Mouse (Mus musculus) hindbrain, embryonic 13.5 days (tissue): ENCODE measurements around the gene Cd200r3. TPM values are rescaled to one million over a fixed set of nuclear protein-coding genes. Genes with fewer than 3 reads are reported as not detected.

Experiments
- ATAC-seq: fragments of 200-750 bp; cut with Nextera tagmentation; 2 replicates; pipeline ENCODE4 v1.8.0; 2017; ENCODE audit warnings: moderate TSS enrichment; ENCODE audit not compliant: low FRiP score
- H3K27ac ChIP-seq: fragments of 300-500 bp; sonication (generic); 2 replicates; pipeline ENCODE4 v1.5.1; 2015; ENCODE audit warnings: inconsistent platforms, mild to moderate bottlenecking, moderate library complexity
- H3K27me3 ChIP-seq: fragments of 300-500 bp; sonication (generic); 2 replicates; pipeline ENCODE4 v1.6.1; 2015; ENCODE audit warnings: mild to moderate bottlenecking, inconsistent platforms
- H3K36me3 ChIP-seq: fragments of 300-500 bp; sonication (generic); 2 replicates; pipeline ENCODE4 v1.6.1; 2015; ENCODE audit warnings: mild to moderate bottlenecking, inconsistent platforms
- H3K4me1 ChIP-seq: fragments of 300-500 bp; sonication (generic); replicated peaks from 2 replicates; pipeline ENCODE4 v1.6.1; 2015; ENCODE audit warnings: inconsistent platforms
- H3K4me2 ChIP-seq: fragments of 300-500 bp; sonication (generic); 2 replicates; pipeline ENCODE4 v1.6.1; 2015; ENCODE audit warnings: inconsistent platforms, mild to moderate bottlenecking, moderate library complexity
- H3K4me3 ChIP-seq: fragments of 300-500 bp; sonication (generic); 2 replicates; pipeline ENCODE4 v1.5.1; 2015; ENCODE audit warnings: mild to moderate bottlenecking, inconsistent platforms
- H3K9ac ChIP-seq: fragments of 300-500 bp; sonication (generic); 2 replicates; pipeline ENCODE4 v1.6.1; 2015; ENCODE audit warnings: mild to moderate bottlenecking, inconsistent platforms
- H3K9me3 ChIP-seq: fragments of 300-500 bp; sonication (generic); 2 replicates; pipeline ENCODE4 v1.6.1; 2016; ENCODE audit warnings: inconsistent platforms
- WGBS: fragments of 180-500 bp; shearing (Covaris S2); methylation state at CpG from one replicate; pipeline ENCODE4 v1.1.7; 2015; 5-methylcytosine and 5-hydroxymethylcytosine counted together
- polyA plus RNA-seq: library from polyadenylated mRNA; unstranded; fragments of >200 nt; fragmentation: Nextera tagmentation; extraction: Ambion mirVana; gene quantifications from 2 replicates; pipeline ENCODE4 v1.2.1, GENCODE M21; 2015

Gene Cd200r3
- polyA plus RNA-seq, 1 experiment from 2014 or later = not detected

- no peak overlapping the region for H3K4me3 ChIP-seq
- no peak overlapping the region for H3K4me2 ChIP-seq
- H3K9ac ChIP-seq = no peak overlapping the region
- no peaks in the 10 kb centered on the region for H3K36me3 ChIP-seq
- no peaks in the 10 kb centered on the region for H3K9me3 ChIP-seq
- H3K27me3 ChIP-seq = no peaks in the 10 kb centered on the region
- no peak for ATAC-seq
- WGBS = 90% methylated on average over 2 of the region's 2 CpGs
- H3K27ac ChIP-seq = no peak overlapping the region
- H3K4me1 ChIP-seq = no peaks in the 10 kb centered on the region
Measured at GRCm38 (mm10) chr16:45020669-45021309, 77.3 kb downstream of the Cd200r3 start.

- H3K36me3 ChIP-seq = no peaks in the 10 kb centered on the region
- no peak overlapping the region for H3K4me3 ChIP-seq
- H3K9ac ChIP-seq = no peak overlapping the region
- no peaks in the 10 kb centered on the region for H3K9me3 ChIP-seq
- H3K4me2 ChIP-seq = no peak overlapping the region
- H3K4me1 ChIP-seq = no peaks in the 10 kb centered on the region
- no peaks in the 10 kb centered on the region for H3K27me3 ChIP-seq
- no peak overlapping the region for H3K27ac ChIP-seq
- ATAC-seq = no peak
Measured at GRCm38 (mm10) chr16:45021443-45021842, 78.0 kb downstream of the Cd200r3 start.

- no peak overlapping the region for H3K9ac ChIP-seq
- no peaks in the 10 kb centered on the region for H3K9me3 ChIP-seq
- WGBS = 71% methylated on average over 4 of the region's 4 CpGs
- H3K36me3 ChIP-seq = no peaks in the 10 kb centered on the region
- no peak for ATAC-seq
- H3K4me2 ChIP-seq = no peak overlapping the region
- H3K4me1 ChIP-seq = no peaks in the 10 kb centered on the region
- no peak overlapping the region for H3K27ac ChIP-seq
- no peaks in the 10 kb centered on the region for H3K27me3 ChIP-seq
- no peak overlapping the region for H3K4me3 ChIP-seq
Measured at GRCm38 (mm10) chr16:45023904-45024303, 80.4 kb downstream of the Cd200r3 start.

GRCm38 (mm10) chr16:45025321-45025720, 81.8 kb downstream of the Cd200r3 start:
- H3K4me1 ChIP-seq = no peaks in the 10 kb centered on the region
- no peaks in the 10 kb centered on the region for H3K9me3 ChIP-seq
- no peak overlapping the region for H3K9ac ChIP-seq
- ATAC-seq = no peak
- no peak overlapping the region for H3K4me2 ChIP-seq
- H3K4me3 ChIP-seq = no peak overlapping the region
- H3K27me3 ChIP-seq = no peaks in the 10 kb centered on the region
- no peak overlapping the region for H3K27ac ChIP-seq
- WGBS = 84% methylated on average over 6 of the region's 6 CpGs
- H3K36me3 ChIP-seq = no peaks in the 10 kb centered on the region

GRCm38 (mm10) chr16:45029080-45029479, 85.6 kb downstream of the Cd200r3 start:
- H3K4me1 ChIP-seq = no peaks in the 10 kb centered on the region
- H3K36me3 ChIP-seq = no peaks in the 10 kb centered on the region
- WGBS = 94% methylated on average over 5 of the region's 5 CpGs
- no peak overlapping the region for H3K27ac ChIP-seq
- ATAC-seq = no peak
- H3K9me3 ChIP-seq = no peaks in the 10 kb centered on the region
- H3K4me2 ChIP-seq = no peak overlapping the region
- no peak overlapping the region for H3K4me3 ChIP-seq
- no peak overlapping the region for H3K9ac ChIP-seq
- H3K27me3 ChIP-seq = no peaks in the 10 kb centered on the region

- ATAC-seq = no peak
- no peaks in the 10 kb centered on the region for H3K4me1 ChIP-seq
- WGBS = 98% methylated on average over 1 of the region's 1 CpGs
- no peaks in the 10 kb centered on the region for H3K9me3 ChIP-seq
- no peaks in the 10 kb centered on the region for H3K36me3 ChIP-seq
- no peak overlapping the region for H3K4me2 ChIP-seq
- no peak overlapping the region for H3K4me3 ChIP-seq
- H3K27me3 ChIP-seq = no peaks in the 10 kb centered on the region
- no peak overlapping the region for H3K9ac ChIP-seq
- no peak overlapping the region for H3K27ac ChIP-seq
Measured at GRCm38 (mm10) chr16:45029493-45029892, 86.0 kb downstream of the Cd200r3 start.

- Histone ChIP-seq H3K4me1 (no peaks in the 10 kb centered on the region), H3K27ac (no peak overlapping the region), H3K36me3 (no peaks in the 10 kb centered on the region), H3K4me2 (no peak overlapping the region), H3K27me3 (no peaks in the 10 kb centered on the region), H3K9me3 (no peaks in the 10 kb centered on the region), H3K4me3 (no peak overlapping the region), H3K9ac (no peak overlapping the region)
- 93% methylated on average over 4 of the region's 4 CpGs for WGBS
- no peak for ATAC-seq
Measured at GRCm38 (mm10) chr16:45030127-45030526, 86.6 kb downstream of the Cd200r3 start.

- no peak overlapping the region for H3K4me3 ChIP-seq
- 77% methylated on average over 2 of the region's 2 CpGs for WGBS
- H3K36me3 ChIP-seq = no peaks in the 10 kb centered on the region
- H3K9ac ChIP-seq = no peak overlapping the region
- ATAC-seq = no peak
- H3K27ac ChIP-seq = no peak overlapping the region
- no peak overlapping the region for H3K4me2 ChIP-seq
- no peaks in the 10 kb centered on the region for H3K9me3 ChIP-seq
- no peaks in the 10 kb centered on the region for H3K4me1 ChIP-seq
- H3K27me3 ChIP-seq = no peaks in the 10 kb centered on the region
Measured at GRCm38 (mm10) chr16:45030796-45031195, 87.3 kb downstream of the Cd200r3 start.

Other genes starting within 250 kb of the Cd200r3 start
- 4.9 and 5.0 TPM in 2 replicates for gene Nepro, start 219.4 kb upstream of the Cd200r3 start, polyA plus RNA-seq
- 37.8 and 40.2 TPM in 2 replicates for gene Gtpbp8, start 197.3 kb upstream of the Cd200r3 start, polyA plus RNA-seq
- gene Cd200r1, start 177.9 kb upstream of the Cd200r3 start, polyA plus RNA-seq = 0.58 and 0.87 TPM in 2 replicates
- not detected in 2 replicates for gene Cd200r4, start 131.9 kb upstream of the Cd200r3 start, polyA plus RNA-seq
- not detected in 2 replicates for gene Cd200r2, start 76.6 kb upstream of the Cd200r3 start, polyA plus RNA-seq
- 11.7 and 14.0 TPM in 2 replicates for gene Ccdc80, start 149.7 kb downstream of the Cd200r3 start, polyA plus RNA-seq
- gene Slc35a5, start 215.0 kb downstream of the Cd200r3 start, polyA plus RNA-seq = 33.3 and 34.1 TPM in 2 replicates
- gene Atg3, start 215.1 kb downstream of the Cd200r3 start, polyA plus RNA-seq = 51.6 and 53.4 TPM in 2 replicates